Mouse (Mus musculus): ENCODE results near the gene Commd3.

The Commd3 gene

GRCm38 (mm10) chr2:18688286-18688685, 16.1 kb downstream of the Commd3 start:
- DNase-seq = no peak

- peak; percentile 87 for DNase-seq
Observed at GRCm38 (mm10) chr2:18688708-18689063, 16.5 kb downstream of the Commd3 start.

GRCm38 (mm10) chr2:18689064-18689921, 17.1 kb downstream of the Commd3 start:
- DNase-seq = peak; percentile 73

GRCm38 (mm10) chr2:18690055-18690691, 18.0 kb downstream of the Commd3 start:
- DNase-seq = peak; percentile 82

- DNase-seq = no peak
Observed at GRCm38 (mm10) chr2:18690756-18691155, 18.6 kb downstream of the Commd3 start.

- DNase-seq = no peak
Observed at GRCm38 (mm10) chr2:18692031-18692430, 19.8 kb downstream of the Commd3 start.

- no peak for DNase-seq
Observed at GRCm38 (mm10) chr2:18692548-18692947, 20.4 kb downstream of the Commd3 start.

GRCm38 (mm10) chr2:18693491-18693870, 21.3 kb downstream of the Commd3 start:
- no peak for DNase-seq

- peak; percentile 86 for DNase-seq
Observed at GRCm38 (mm10) chr2:18693871-18694610, 21.9 kb downstream of the Commd3 start, which contains the start of gene Spag6. Spag6 (plus strand) TSS chr2:18694032.

- DNase-seq = no peak
Observed at GRCm38 (mm10) chr2:18694611-18694950, 22.4 kb downstream of the Commd3 start.

- DNase-seq = no peak
Observed at GRCm38 (mm10) chr2:18695163-18695562, 23.0 kb downstream of the Commd3 start.

GRCm38 (mm10) chr2:18695629-18696150, 23.5 kb downstream of the Commd3 start:
- no peak for DNase-seq

- peak; percentile 30 for DNase-seq
Observed at GRCm38 (mm10) chr2:18697591-18698244, 25.5 kb downstream of the Commd3 start.

GRCm38 (mm10) chr2:18698663-18699385, 26.6 kb downstream of the Commd3 start:
- DNase-seq = peak; percentile 67

- DNase-seq = peak; percentile 29
Observed at GRCm38 (mm10) chr2:18699401-18699990, 27.3 kb downstream of the Commd3 start.

GRCm38 (mm10) chr2:18710356-18710755, 38.2 kb downstream of the Commd3 start:
- no peak for DNase-seq

- no peak for DNase-seq
Observed at GRCm38 (mm10) chr2:18713071-18713470, 40.9 kb downstream of the Commd3 start.

- DNase-seq = no peak
Observed at GRCm38 (mm10) chr2:18714337-18714736, 42.2 kb downstream of the Commd3 start.

- DNase-seq = no peak
Observed at GRCm38 (mm10) chr2:18718521-18718920, 46.3 kb downstream of the Commd3 start.

- DNase-seq = no peak
Observed at GRCm38 (mm10) chr2:18722208-18722830, 50.1 kb downstream of the Commd3 start.

GRCm38 (mm10) chr2:18724462-18724861, 52.3 kb downstream of the Commd3 start:
- no peak for DNase-seq
